Mouse (Mus musculus) erythroblast, embryonic 14.5 days (primary cell): ENCODE data around the gene Scn2a.

ENCODE experiments used
- GATA1 ChIP-seq: IDR thresholded peaks from 2 replicates; pipeline ENCODE4 v1.6.1; 2012; ENCODE audit warnings: low read length, inconsistent platforms, mixed read lengths
- TAL1 ChIP-seq: IDR thresholded peaks from 3 replicates; pipeline ENCODE4 v1.6.1; 2012; ENCODE audit warnings: low read length, inconsistent platforms, mixed read lengths

- no peak for TF ChIP-seq GATA1
- no peak for TF ChIP-seq TAL1
Observed at GRCm38 (mm10) chr2:65695061-65695460, 74.5 kb downstream of the Scn2a start.
